Mouse (Mus musculus): ENCODE measurements around the gene Mettl7a2. TPM values are rescaled to one million over a fixed set of nuclear protein-coding genes. Genes with fewer than 3 reads are reported as not detected.
"Not testable (repeated sequence)": the region's sequence is repeated elsewhere in the genome, so short reads cannot be mapped to it uniquely, and the experiment has no call there.

Gene Mettl7a2
- polyA plus RNA-seq (2016; fragmentation: Nextera tagmentation; extraction: Ambion mirVana) = not detected in 2 replicates

- H3K4me3 ChIP-seq = no peak within 1 kb of the TSS
- H3K9me3 ChIP-seq = no peaks in the 10 kb centered on the region
- H3K4me1 ChIP-seq (replicated peaks) = peaks cover 3% of the 10 kb centered on the region; the same call in 1 of the 2 replicates
- H3K27me3 ChIP-seq (ENCODE audit: insufficient read depth, poor library complexity, severe bottlenecking) = no peaks in the 10 kb centered on the region
- no peaks in the 10 kb centered on the region for H3K36me3 ChIP-seq
- H3K27ac ChIP-seq = no peak within 1 kb of the TSS
- WGBS = 83% methylated on average over 10 of the region's 10 CpGs
- DNase-seq (ENCODE audit: low spot score) = no peak
Measured at GRCm38 (mm10) chr15:100352711-100353250, at the start of gene Mettl7a2, which contains the start of gene Methig1. Gene Mettl7a2, plus strand, starts transcription at chr15:100353200. Gene Methig1, plus strand, starts transcription at chr15:100353149.

GRCm38 (mm10) chr15:100303428-100304018 is 49.5 kb upstream of the Mettl7a2 start:
- WGBS = 55% methylated on average over 8 of the region's 8 CpGs
- Histone ChIP-seq H3K4me3 (peak overlapping the region; percentile 60), H3K27me3 (ENCODE audit: insufficient read depth, poor library complexity, severe bottlenecking) (no peaks in the 10 kb centered on the region), H3K27ac (peak overlapping the region; percentile 88), H3K9me3 (no peaks in the 10 kb centered on the region), H3K4me1 (replicated peaks) (peaks cover 32% of the 10 kb centered on the region), H3K36me3 (no peaks in the 10 kb centered on the region)
- DNase-seq (ENCODE audit: low spot score) = no peak

- peaks cover 32% of the 10 kb centered on the region for H3K4me1 ChIP-seq (replicated peaks)
- WGBS = 4% methylated on average over 22 of the region's 30 CpGs
- no peaks in the 10 kb centered on the region for H3K9me3 ChIP-seq
- H3K27ac ChIP-seq = peak within 1 kb of the TSS; percentile 88
- DNase-seq (ENCODE audit: low spot score) = peak; percentile 83
- no peaks in the 10 kb centered on the region for H3K36me3 ChIP-seq
- H3K27me3 ChIP-seq (ENCODE audit: insufficient read depth, poor library complexity, severe bottlenecking) = no peaks in the 10 kb centered on the region
- peak within 1 kb of the TSS; percentile 60 for H3K4me3 ChIP-seq
Measured at GRCm38 (mm10) chr15:100304019-100304991, 48.7 kb upstream of the Mettl7a2 start, which contains the start of gene Mettl7a1. Gene Mettl7a1, plus strand, starts transcription at chr15:100304140.

DNA sequence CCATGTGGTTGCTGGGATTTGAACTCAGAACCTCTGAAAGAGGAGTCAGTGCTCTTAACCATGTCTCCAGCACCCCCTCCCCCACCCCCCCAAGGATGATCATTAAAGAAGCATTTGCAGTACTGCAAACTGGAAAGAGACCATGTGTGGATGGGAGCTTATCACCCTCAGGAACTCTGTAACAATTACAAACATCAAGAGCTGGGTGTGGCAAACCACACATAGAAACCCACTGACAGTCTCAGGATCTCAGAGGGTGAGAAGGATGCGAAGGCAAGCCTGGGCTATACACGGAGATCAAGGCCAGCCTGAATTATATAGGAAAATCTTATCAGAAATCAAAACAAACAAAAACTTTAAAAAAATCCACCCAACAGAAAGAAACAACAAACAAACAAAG is 46.8 kb upstream of the Mettl7a2 start:
- 84% methylated on average over 2 of the region's 2 CpGs for WGBS
- DNase-seq (ENCODE audit: low spot score) = no peak
- no peaks in the 10 kb centered on the region for H3K36me3 ChIP-seq
- peaks cover 32% of the 10 kb centered on the region for H3K4me1 ChIP-seq (replicated peaks)
- H3K27me3 ChIP-seq (ENCODE audit: insufficient read depth, poor library complexity, severe bottlenecking) = no peaks in the 10 kb centered on the region
- H3K9me3 ChIP-seq = no peaks in the 10 kb centered on the region
- 0 out of 2 replicates have a peak overlapping the region, but pooled peaks have one; percentile 2 for H3K4me3 ChIP-seq
- H3K27ac ChIP-seq = no peak overlapping the region

GRCm38 (mm10) chr15:100307438-100308096 is 45.4 kb upstream of the Mettl7a2 start:
- H3K4me3 ChIP-seq; H3K36me3 ChIP-seq; H3K27me3 ChIP-seq (ENCODE audit: insufficient read depth, poor library complexity, severe bottlenecking); H3K9me3 ChIP-seq; H3K27ac ChIP-seq: not testable (repeated sequence)
- peaks cover 25% of the 10 kb centered on the region for H3K4me1 ChIP-seq (replicated peaks)
- 47% methylated on average over 11 of the region's 11 CpGs for WGBS
- DNase-seq (ENCODE audit: low spot score) = peak; percentile 51

- H3K9me3 ChIP-seq = no peaks in the 10 kb centered on the region
- H3K27me3 ChIP-seq (ENCODE audit: insufficient read depth, poor library complexity, severe bottlenecking) = no peaks in the 10 kb centered on the region
- 98% methylated on average over 2 of the region's 2 CpGs for WGBS
- DNase-seq (ENCODE audit: low spot score) = no peak
- no peak overlapping the region for H3K4me3 ChIP-seq
- no peak overlapping the region for H3K27ac ChIP-seq
- H3K4me1 ChIP-seq (replicated peaks) = no peaks in the 10 kb centered on the region
- peaks cover 23% of the 10 kb centered on the region for H3K36me3 ChIP-seq
Measured at GRCm38 (mm10) chr15:100312346-100312745, 40.7 kb upstream of the Mettl7a2 start.

DNA sequence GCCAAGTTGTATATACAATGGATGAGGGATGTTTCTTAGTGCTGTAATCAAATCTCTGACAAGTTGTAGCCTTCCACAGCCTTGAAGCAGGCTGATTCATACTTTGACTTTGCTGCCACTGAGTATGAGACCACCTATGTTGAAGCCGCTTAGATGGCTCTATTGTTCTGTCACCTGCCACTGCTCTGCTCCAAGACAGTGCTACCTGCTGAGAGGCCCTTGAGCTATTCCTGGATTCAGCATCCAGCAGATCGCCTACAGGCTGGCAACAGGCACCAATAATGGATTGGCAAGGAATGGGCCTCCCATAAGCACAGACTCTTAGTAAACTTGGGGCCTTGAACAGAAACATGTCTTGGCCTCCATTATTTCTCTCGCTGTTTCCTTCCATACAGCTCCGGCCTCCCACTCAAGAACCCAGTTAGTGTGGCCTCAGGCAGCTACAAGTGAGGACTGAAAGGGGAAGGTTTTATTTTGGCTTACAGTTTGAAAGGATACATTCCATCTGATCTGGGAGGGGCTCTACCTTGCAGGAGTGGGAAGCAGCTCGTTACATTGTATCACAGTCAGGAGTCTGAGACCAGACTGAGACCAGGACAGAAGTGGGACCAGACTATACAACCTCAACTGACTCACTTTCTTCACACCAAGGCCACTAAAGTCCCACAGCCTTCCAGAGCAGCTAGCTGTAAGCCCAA is 38.4 kb upstream of the Mettl7a2 start:
- no peak for DNase-seq (ENCODE audit: low spot score)
- Histone ChIP-seq H3K36me3 (peaks cover 23% of the 10 kb centered on the region), H3K4me1 (replicated peaks) (no peaks in the 10 kb centered on the region), H3K27me3 (ENCODE audit: insufficient read depth, poor library complexity, severe bottlenecking) (no peaks in the 10 kb centered on the region), H3K9me3 (no peaks in the 10 kb centered on the region), H3K4me3 (no peak overlapping the region), H3K27ac (no peak overlapping the region)
- 95% methylated on average over 5 of the region's 5 CpGs for WGBS

GRCm38 (mm10) chr15:100318014-100318671 is 34.9 kb upstream of the Mettl7a2 start:
- not testable (repeated sequence) for H3K4me3 ChIP-seq; H3K4me1 ChIP-seq (replicated peaks); DNase-seq (ENCODE audit: low spot score); H3K9me3 ChIP-seq; H3K27me3 ChIP-seq (ENCODE audit: insufficient read depth, poor library complexity, severe bottlenecking); H3K27ac ChIP-seq
- H3K36me3 ChIP-seq = peaks cover 20% of the 10 kb centered on the region
- WGBS = 88% methylated on average over 4 of the region's 4 CpGs

DNA sequence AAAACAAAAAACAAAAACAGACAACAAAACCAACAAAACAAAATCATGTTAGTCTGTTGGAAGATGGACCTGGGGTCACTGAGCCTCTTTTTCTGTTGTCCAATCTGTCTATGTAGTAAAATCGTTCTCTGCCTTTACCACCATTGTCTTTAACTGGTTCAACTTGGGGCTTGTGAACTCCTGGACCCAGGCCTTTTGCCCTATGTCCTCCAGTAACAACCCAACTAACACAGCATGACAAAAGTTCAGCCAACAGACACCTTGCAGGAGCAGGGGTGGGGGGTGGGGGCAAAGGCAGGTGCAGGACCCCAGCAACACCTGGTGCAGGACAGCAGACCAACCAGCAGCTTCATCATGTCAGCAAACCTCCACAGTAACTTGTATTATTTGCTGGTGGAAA is 33.1 kb upstream of the Mettl7a2 start:
- H3K9me3 ChIP-seq = no peaks in the 10 kb centered on the region
- H3K4me1 ChIP-seq (replicated peaks) = no peaks in the 10 kb centered on the region
- WGBS = 90% methylated on average over 1 of the region's 1 CpGs
- H3K36me3 ChIP-seq = peaks cover 5% of the 10 kb centered on the region
- H3K27ac ChIP-seq = no peak overlapping the region
- no peak overlapping the region for H3K4me3 ChIP-seq
- no peaks in the 10 kb centered on the region for H3K27me3 ChIP-seq (ENCODE audit: insufficient read depth, poor library complexity, severe bottlenecking)
- DNase-seq (ENCODE audit: low spot score) = no peak

DNA sequence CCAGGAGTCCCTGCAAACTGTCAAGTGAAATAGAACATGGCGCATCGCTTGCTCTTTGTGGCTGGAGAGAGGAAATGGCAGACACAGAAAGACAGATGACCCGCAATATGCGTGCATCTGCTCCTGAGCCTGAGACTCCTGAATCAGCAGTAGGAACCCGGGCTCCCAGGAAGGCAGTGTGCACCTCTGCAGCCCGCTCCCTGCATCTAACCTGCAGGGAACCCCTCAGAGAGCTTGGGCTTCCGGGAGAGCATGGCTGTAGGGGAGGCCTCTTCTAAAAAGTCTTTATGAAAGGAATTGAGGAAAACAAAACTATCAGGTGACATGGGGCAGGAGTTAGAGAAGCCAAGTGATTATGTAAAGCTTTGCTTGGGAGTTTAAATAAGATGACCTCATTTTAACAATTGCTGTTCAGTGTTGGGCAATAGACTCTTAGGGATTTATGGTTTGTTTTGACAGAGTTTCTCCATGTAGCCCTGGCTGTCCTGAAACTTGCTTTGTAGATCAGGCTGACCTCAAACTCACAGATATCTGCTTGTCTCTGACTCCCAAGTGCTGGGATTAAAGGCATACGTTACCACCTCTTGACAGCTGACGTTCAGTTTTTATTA is 32.6 kb upstream of the Mettl7a2 start:
- Histone ChIP-seq H3K9me3 (no peaks in the 10 kb centered on the region), H3K27ac (no peak overlapping the region)
- 83% methylated on average over 9 of the region's 9 CpGs for WGBS

GRCm38 (mm10) chr15:100321134-100321533 is 31.9 kb upstream of the Mettl7a2 start:
- H3K27me3 ChIP-seq (ENCODE audit: insufficient read depth, poor library complexity, severe bottlenecking) = no peaks in the 10 kb centered on the region
- WGBS = 60% methylated on average over 5 of the region's 5 CpGs
- H3K9me3 ChIP-seq = no peaks in the 10 kb centered on the region
- H3K4me3 ChIP-seq = no peak overlapping the region
- DNase-seq (ENCODE audit: low spot score) = no peak
- no peaks in the 10 kb centered on the region for H3K4me1 ChIP-seq (replicated peaks)
- no peaks in the 10 kb centered on the region for H3K36me3 ChIP-seq
- no peak overlapping the region for H3K27ac ChIP-seq

More for the DNA sequence above, 32.6 kb upstream of the Mettl7a2 start:
- no peak for DNase-seq (ENCODE audit: low spot score)
- H3K4me3 ChIP-seq = no peak overlapping the region
- no peaks in the 10 kb centered on the region for H3K36me3 ChIP-seq
- no peaks in the 10 kb centered on the region for H3K27me3 ChIP-seq (ENCODE audit: insufficient read depth, poor library complexity, severe bottlenecking)
- H3K4me1 ChIP-seq (replicated peaks) = no peaks in the 10 kb centered on the region
